Mouse (Mus musculus) C2C12 (cell line): ENCODE results near the gene Fam222b. TPM values are rescaled to one million over a fixed set of nuclear protein-coding genes. Genes with fewer than 3 reads are reported as not detected.

ENCODE experiments used
- H3K27me3 ChIP-seq: one replicate; pipeline ENCODE4 v1.6.1; 2011; ENCODE audit not compliant: control insufficient read depth, insufficient read depth, insufficient read length
- H3K36me3 ChIP-seq: one replicate; pipeline ENCODE4 v1.6.1; 2011; ENCODE audit not compliant: control insufficient read depth, insufficient read depth
- H3K4me3 ChIP-seq: one replicate; pipeline ENCODE4 v1.5.1; 2011; ENCODE audit warnings: mild to moderate bottlenecking, control low read depth; ENCODE audit not compliant: poor library complexity, insufficient read depth, severe bottlenecking
- H3K79me2 ChIP-seq: one replicate; pipeline ENCODE4 v1.6.1; 2011; ENCODE audit not compliant: control insufficient read depth, insufficient read depth
- H3K79me3 ChIP-seq: one replicate; pipeline ENCODE4 v1.6.1; 2011; ENCODE audit warnings: low read depth, control low read depth
- H3ac ChIP-seq: one replicate; pipeline ENCODE3; 2011; ENCODE audit warnings: low read depth; ENCODE audit not compliant: control insufficient read depth, insufficient read length
- CEBPB ChIP-seq: IDR thresholded peaks from one replicate; pipeline ENCODE4 v1.6.1; 2011; ENCODE audit warnings: low read depth, mild to moderate bottlenecking, control low read depth, moderate library complexity
- CTCF ChIP-seq: IDR thresholded peaks from one replicate; pipeline ENCODE4 v1.5.1; 2011; ENCODE audit not compliant: control insufficient read depth, insufficient read depth, insufficient read length
- FOSL1 ChIP-seq: IDR thresholded peaks from one replicate; pipeline ENCODE4 v1.8.0; 2011; ENCODE audit warnings: mild to moderate bottlenecking, low read length; ENCODE audit not compliant: poor library complexity, insufficient read depth, severe bottlenecking
- MAX ChIP-seq: IDR thresholded peaks from one replicate; pipeline ENCODE4 v1.6.1; 2011; ENCODE audit warnings: mild to moderate bottlenecking, control low read depth
- MYOD1 ChIP-seq: IDR thresholded peaks from one replicate; pipeline ENCODE4 v1.6.1; 2011; ENCODE audit warnings: low read depth; ENCODE audit not compliant: control insufficient read depth, insufficient read length
- MYOG ChIP-seq: IDR thresholded peaks from one replicate; pipeline ENCODE4 v1.6.1; 2011; ENCODE audit not compliant: control insufficient read depth, insufficient read length; ENCODE audit errors: extremely low read depth
- USF1 ChIP-seq: IDR thresholded peaks from one replicate; pipeline ENCODE4 v1.6.1; 2011; ENCODE audit warnings: low read depth, mild to moderate bottlenecking, control low read depth, moderate library complexity
- microRNA-seq: library from miRNA; unstranded; fragments of <30 nt; microRNA quantifications from one replicate; pipeline ENCODE4, GENCODE M21; 2019; ENCODE audit warnings: borderline microRNAs expressed
- polyA plus RNA-seq: library from polyadenylated mRNA; unstranded; fragments of >200 nt; fragmentation: generic; extraction: Trizol; gene quantifications from one replicate; pipeline ENCODE4 v1.2.1, GENCODE M21; 2012; ENCODE audit warnings: missing spikeins

The Fam222b gene
- polyA plus RNA-seq, 1 experiment: 12.2 TPM

DNA sequence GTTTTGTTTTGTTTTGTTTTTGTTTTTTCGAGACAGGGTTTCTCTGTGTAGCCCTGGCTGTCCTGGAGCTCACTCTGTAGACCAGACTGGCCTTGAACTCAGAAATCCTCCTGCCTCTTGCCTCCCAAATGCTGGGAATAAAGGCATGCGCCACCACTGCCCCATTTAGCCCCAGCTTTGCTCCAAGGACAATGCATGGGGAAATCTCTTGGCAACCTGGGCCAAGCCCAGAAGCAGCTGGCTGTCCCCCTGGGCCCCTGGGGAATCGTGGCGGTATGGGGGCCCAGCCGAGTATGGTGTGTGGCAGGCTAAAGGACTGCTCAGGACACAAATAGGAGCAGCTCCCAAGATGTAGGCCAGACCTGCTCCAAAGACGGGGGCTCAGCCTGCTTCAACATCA lies 109.8 kb downstream of the Fam222b start:
- H3K36me3 ChIP-seq: peaks cover 48% of the 10 kb centered on the region
- H3K4me3 ChIP-seq: no peak overlapping the region
- TF ChIP-seq FOSL1 (no peak), MYOD1 (no peak), MAX (no peak), CEBPB (no peak), USF1 (no peak), MYOG (no peak), CTCF (no peak)
- no peaks in the 10 kb centered on the region for H3K27me3 ChIP-seq
- no peak overlapping the region for H3ac ChIP-seq
- no peaks in the 10 kb centered on the region for H3K79me3 ChIP-seq
- no peaks in the 10 kb centered on the region for H3K79me2 ChIP-seq

DNA sequence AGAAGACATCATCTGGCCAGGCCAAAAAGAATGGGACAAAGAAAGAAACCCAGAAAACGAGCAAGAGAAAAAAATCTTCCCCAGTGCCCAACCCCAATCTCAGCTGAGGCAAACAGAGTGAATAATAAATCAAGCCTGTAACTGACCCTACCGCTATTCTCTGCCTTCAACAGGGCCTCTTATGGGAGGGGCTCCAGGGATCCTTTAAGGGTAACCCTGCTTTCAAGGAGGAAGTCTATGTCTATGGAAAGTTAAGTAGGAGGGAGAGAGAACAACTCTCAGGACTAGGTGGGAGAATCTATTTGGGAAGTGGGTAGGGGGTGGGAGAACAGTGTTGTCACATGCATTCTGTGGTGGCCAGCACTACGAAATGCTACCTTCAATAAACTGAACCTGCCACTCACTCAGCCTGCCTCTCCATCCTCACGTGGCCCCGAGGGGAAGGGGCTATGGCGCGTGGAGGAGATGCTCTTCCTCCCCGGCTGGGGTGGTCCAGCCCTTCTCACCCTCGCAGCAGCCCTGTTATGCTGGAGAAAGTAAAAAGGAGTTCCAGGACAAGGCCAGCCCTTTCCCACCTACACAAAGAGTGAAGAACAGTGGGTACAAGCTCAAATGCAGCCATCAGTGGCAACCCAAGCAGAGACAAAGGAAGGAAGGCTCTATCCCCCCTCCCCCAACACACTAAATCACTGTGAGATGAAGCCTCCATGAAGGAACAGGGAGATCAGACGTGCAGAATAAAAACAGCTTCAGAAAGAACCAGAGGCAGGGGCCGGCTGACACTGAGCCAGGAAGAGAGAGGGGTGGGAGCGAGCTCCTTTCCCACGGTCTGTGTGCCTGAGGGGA lies 111.1 kb downstream of the Fam222b start:
- no peak for TF ChIP-seq CTCF
- TF ChIP-seq USF1: no peak
- TF ChIP-seq MYOG: no peak
- no peak for TF ChIP-seq MYOD1
- TF ChIP-seq FOSL1: no peak
- TF ChIP-seq MAX: no peak
- Histone ChIP-seq H3K79me2 (no peaks in the 10 kb centered on the region), H3K36me3 (peaks cover 60% of the 10 kb centered on the region), H3K27me3 (no peaks in the 10 kb centered on the region), H3ac (no peak overlapping the region), H3K4me3 (no peak overlapping the region), H3K79me3 (no peaks in the 10 kb centered on the region)

Small RNA genes lying within 50 kb of the gene (microRNA-seq; reads per million reads assigned to microRNA genes)
- gene Mir144 (0.40 reads per million, percentile 3 among the genes with 10 or more reads in this experiment), gene Mir451a (not detected), gene Mir451b (not detected), gene Mir7653 (0.44 reads per million, percentile 6 among the genes with 10 or more reads in this experiment)

Other genes starting within 250 kb of the Fam222b start
- not detected for gene Pipox, start 200.6 kb upstream of the Fam222b start, polyA plus RNA-seq
- gene Sez6, start 163.9 kb upstream of the Fam222b start, polyA plus RNA-seq: not detected
- 21.9 TPM for gene Phf12, start 111.9 kb upstream of the Fam222b start, polyA plus RNA-seq
- 16.7 TPM for gene Dhrs13, start 62.4 kb upstream of the Fam222b start, polyA plus RNA-seq
- gene Flot2, start 56.7 kb upstream of the Fam222b start, polyA plus RNA-seq: 72.0 TPM
- gene Eral1, start 14.3 kb upstream of the Fam222b start, polyA plus RNA-seq: 21.5 TPM
- gene Traf4, start 70.9 kb downstream of the Fam222b start, polyA plus RNA-seq: 99.8 TPM
- 8.9 TPM for gene Nek8, start 82.0 kb downstream of the Fam222b start, polyA plus RNA-seq
- gene Tlcd1, start 82.1 kb downstream of the Fam222b start, polyA plus RNA-seq: 15.9 TPM
- 4,612 TPM for gene Rpl23a, start 88.9 kb downstream of the Fam222b start, polyA plus RNA-seq
- gene Rab34, start 93.8 kb downstream of the Fam222b start, polyA plus RNA-seq: 182 TPM
- gene Proca1, start 98.7 kb downstream of the Fam222b start, polyA plus RNA-seq: 0.18 TPM
- 76.8 TPM for gene Sdf2, start 151.1 kb downstream of the Fam222b start, polyA plus RNA-seq
- 33.9 TPM for gene Supt6, start 151.3 kb downstream of the Fam222b start, polyA plus RNA-seq
- 82.8 TPM for gene 2610507B11Rik, start 167.1 kb downstream of the Fam222b start, polyA plus RNA-seq
- 0.02 TPM for gene BC030499, start 196.2 kb downstream of the Fam222b start, polyA plus RNA-seq
- gene Spag5, start 206.9 kb downstream of the Fam222b start, polyA plus RNA-seq: 33.1 TPM
- gene Aldoc, start 228.3 kb downstream of the Fam222b start, polyA plus RNA-seq: 0.91 TPM
- gene Pigs, start 233.8 kb downstream of the Fam222b start, polyA plus RNA-seq: 37.1 TPM
- gene Unc119, start 248.8 kb downstream of the Fam222b start, polyA plus RNA-seq: 29.5 TPM